Mouse (Mus musculus) stomach, postnatal 0 days (tissue): Measurements from ENCODE around the gene Malsu1.

Experiments used
- CTCF ChIP-seq: IDR thresholded peaks from 2 replicates; pipeline ENCODE4 v1.5.1; 2016; ENCODE audit warnings: antibody characterized with exemption, low read depth, mild to moderate bottlenecking, moderate library complexity
- EP300 ChIP-seq: optimal IDR thresholded peaks from 2 replicates; pipeline ENCODE3; 2016; ENCODE audit warnings: antibody characterized with exemption

DNA sequence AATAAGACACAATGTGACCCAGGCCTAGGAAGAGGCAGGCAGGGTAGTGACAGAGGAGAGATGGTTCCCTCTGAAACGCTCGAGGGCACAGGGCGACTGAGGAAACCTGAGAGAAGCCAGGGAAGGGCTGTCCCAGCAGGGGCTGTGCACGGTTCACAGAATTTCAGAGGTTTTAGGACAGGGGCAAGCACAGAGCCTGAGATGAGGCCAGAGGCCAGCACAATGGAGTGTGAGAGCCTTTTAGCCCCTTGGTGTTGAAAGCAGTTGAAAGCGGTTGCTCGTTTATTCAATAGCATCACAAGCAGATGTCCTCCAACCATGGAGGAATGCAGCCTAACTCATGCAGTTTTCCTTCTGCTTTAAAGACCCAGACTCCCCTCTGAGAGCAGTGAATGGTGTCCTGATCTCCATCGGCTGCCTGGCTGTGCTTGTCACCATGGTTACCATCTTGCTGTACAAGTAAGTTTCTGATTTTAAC lies 18.3 kb upstream of the Malsu1 start:
- TF ChIP-seq CTCF (no peak), EP300 (no peak)
